In the genomic region with DNA sequence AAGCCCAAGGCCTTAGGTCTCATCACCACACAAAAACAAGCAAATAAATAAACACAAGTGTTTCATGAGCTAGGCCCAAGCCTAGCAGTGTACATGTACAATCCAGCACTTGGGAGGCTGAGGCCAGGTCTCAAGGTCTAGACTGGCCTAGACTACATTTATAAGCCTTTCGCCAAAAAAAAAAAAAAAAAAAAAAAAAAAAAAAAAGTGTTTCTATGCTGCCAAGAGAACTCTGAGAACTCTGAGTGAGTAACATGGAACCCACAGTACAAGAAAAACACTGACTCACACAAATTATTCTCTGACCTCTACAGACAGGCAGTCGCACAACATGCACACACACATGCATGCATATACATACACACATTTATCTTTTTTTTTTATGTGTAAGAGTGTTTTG, we compare ENCODE assay signal across 10 mouse cellular contexts.
"Had no signal": no experiment of that assay in that cellular context is flagged by ENCODE, and none has a peak within 500 bp of the region (broad histone marks: within the 10 kb centered on the region; RNA-seq: fewer than 3 reads in every experiment).

No protein-coding gene starts in this region.

- H3K36me3 ChIP-seq: limb, embryonic 15.5 days; liver, embryonic 13.5 days; midbrain, embryonic 13.5 days had no signal

- H3K27me3 ChIP-seq: limb, embryonic 15.5 days; liver, embryonic 13.5 days; midbrain, embryonic 13.5 days had no signal

- ATAC-seq: midbrain, embryonic 13.5 days had no signal

- H3K4me2 ChIP-seq: limb, embryonic 15.5 days; liver, embryonic 13.5 days; midbrain, embryonic 13.5 days had no signal

- H3K4me3 ChIP-seq: layer of hippocampus, adult 2 months; limb, embryonic 15.5 days; liver, embryonic 13.5 days; midbrain, embryonic 13.5 days had no signal

- H3K9ac ChIP-seq: limb, embryonic 15.5 days; liver, embryonic 13.5 days; midbrain, embryonic 13.5 days had no signal

- H3K9me3 ChIP-seq: limb, embryonic 15.5 days; liver, embryonic 13.5 days; midbrain, embryonic 13.5 days had no signal

- H3K4me1 ChIP-seq: midbrain, embryonic 13.5 days had no signal

- DNase-seq: kidney, adult 18-20 months; kidney, postnatal 10 days; kidney, postnatal 4 days; liver, embryonic 13.5 days; lung, adult 18-20 months; right cerebral cortex, adult 18-20 months; right cerebral cortex, postnatal 25 days had no signal

- H3K27ac ChIP-seq: layer of hippocampus, adult 2 months; limb, embryonic 15.5 days; midbrain, embryonic 13.5 days had no signal
